Mouse (Mus musculus) kidney, postnatal 10 days (tissue): ENCODE results near the gene Btbd35f26.
"Not testable (repeated sequence)": the region's sequence is repeated elsewhere in the genome, so short reads cannot be mapped to it uniquely, and the experiment has no call there.

ENCODE experiments used
- DNase-seq: peaks from one replicate; pipeline ENCODE4 v3.0.0; 2021; ENCODE audit warnings: mixed read lengths

The Btbd35f26 gene

DNA sequence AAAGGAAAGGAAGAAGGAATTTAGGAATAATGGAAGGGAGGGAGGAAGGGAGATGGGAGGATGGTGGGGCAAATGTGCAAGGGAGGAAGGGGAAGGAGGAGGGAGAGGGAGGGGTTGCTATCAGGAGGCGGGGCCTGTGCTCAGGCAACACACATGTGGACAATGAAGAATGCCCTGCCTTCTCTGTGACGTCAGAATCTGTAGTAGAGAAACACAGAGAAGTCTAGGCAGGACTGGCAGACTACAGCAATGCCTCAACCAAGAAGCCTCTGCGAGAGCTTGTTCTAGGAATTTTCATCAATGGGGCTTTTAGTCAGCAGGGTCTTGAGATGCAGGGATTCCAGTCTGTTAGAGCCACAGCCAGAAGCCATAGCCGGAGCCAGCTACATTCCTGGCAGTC lies at the start of gene Btbd35f26:
Gene Btbd35f26 (plus strand): TSS at position 301 of the 400 bp plus-strand sequence.
- not testable (repeated sequence) for DNase-seq

DNA sequence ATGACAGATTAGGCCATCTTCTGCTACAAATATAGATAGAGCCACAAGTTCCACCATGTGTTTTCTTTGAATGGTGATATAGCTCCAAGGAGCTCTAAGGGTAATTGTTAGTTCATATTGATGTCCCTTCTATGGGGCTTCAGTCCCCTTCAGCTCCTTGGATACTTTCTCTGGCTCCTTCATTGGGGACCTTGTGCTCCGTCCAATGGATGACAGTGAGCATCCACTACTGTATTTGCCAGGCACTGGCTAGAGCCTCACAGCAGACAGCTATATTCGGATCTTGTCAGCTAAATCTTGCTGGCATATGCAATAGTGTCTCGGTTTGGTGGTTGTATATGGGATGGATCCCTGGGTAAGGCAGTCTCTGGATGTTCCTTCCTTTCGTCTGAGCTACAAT lies 5.7 kb downstream of the Btbd35f26 start:
- not testable (repeated sequence) for DNase-seq

DNA sequence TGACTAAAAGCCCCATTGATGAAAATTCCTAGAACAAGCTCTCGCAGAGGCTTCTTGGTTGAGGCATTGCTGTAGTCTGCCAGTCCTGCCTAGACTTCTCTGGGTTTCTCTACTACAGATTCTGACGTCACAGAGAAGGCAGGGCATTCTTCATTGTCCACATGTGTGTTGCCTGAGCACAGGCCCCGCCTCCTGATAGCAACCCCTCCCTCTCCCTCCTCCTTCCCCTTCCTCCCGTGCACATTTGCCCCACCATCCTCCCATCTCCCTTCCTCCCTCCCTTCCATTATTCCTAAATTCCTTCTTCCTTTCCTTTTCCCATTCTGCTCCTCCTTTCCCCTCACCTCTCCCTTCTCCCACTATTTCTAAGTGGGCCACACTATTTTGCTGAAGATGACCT lies 47.6 kb downstream of the Btbd35f26 start, which contains the start of gene Btbd35f19:
Gene Btbd35f19 (minus strand): TSS at position 101 of the 400 bp plus-strand sequence.
- not testable (repeated sequence) for DNase-seq
